Mouse (Mus musculus) liver, adult 2 months (tissue): Measurements from ENCODE around the gene Wdr61.

Experiments
- CTCF ChIP-seq: fragments of 200-500 bp; IDR thresholded peaks from 2 replicates; pipeline ENCODE4 v1.5.1; 2011; ENCODE audit warnings: low read depth, low read length, control low read depth
- POLR2A ChIP-seq: fragments of 200-500 bp; IDR thresholded peaks from 2 replicates; pipeline ENCODE4 v1.6.1; 2011; ENCODE audit warnings: low read length, control low read depth; ENCODE audit not compliant: insufficient read depth; ENCODE audit errors: extremely low read depth

DNA sequence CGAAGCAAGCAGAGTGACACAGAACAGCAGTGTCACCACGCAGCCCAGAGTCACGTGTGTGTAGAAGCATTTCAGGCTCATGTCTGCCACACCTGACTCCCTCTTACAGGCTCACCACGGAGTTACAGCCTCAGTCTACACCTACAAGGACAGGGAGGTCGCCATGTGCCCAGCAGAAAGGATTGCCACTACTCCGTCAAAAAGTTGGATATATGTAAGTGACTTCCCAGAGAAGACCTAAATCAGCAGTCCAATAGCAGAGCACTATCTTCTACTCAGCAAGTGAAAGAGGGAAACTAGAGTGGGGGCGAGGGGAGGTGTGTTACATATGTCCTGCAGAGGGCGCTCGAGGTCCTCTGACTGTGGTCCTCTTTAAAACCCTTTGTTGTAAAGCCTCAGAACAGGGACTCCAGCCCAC, 2.0 kb upstream of the Wdr61 start:
- TF ChIP-seq POLR2A (no peak), CTCF (peak; percentile 78)
